Mouse (Mus musculus) G1E (cell line): Measurements from ENCODE around the gene Ring1. TPM values are rescaled to one million over a fixed set of nuclear protein-coding genes. Genes with fewer than 3 reads are reported as not detected.

Source experiments
- ATAC-seq: 2 replicates; pipeline ENCODE4 v1.8.0; 2016; ENCODE audit warnings: mild to moderate bottlenecking; ENCODE audit not compliant: insufficient number of reproducible peaks, poor library complexity, low FRiP score, severe bottlenecking; ENCODE audit errors: extremely low read depth
- DNase-seq: peaks from one replicate; pipeline ENCODE4 v3.0.0; 2012; ENCODE audit warnings: low spot score
- H3K27me3 ChIP-seq: 2 replicates; pipeline ENCODE4 v1.6.1; 2012; ENCODE audit warnings: mild to moderate bottlenecking, low read length, inconsistent platforms; ENCODE audit not compliant: insufficient read depth
- H3K36me3 ChIP-seq: replicated peaks from 2 replicates; pipeline ENCODE3; 2012; ENCODE audit warnings: mild to moderate bottlenecking, inconsistent platforms
- H3K4me1 ChIP-seq: 2 replicates; pipeline ENCODE4 v1.6.1; 2012; ENCODE audit warnings: low read depth, low read length, inconsistent platforms, mixed read lengths; ENCODE audit not compliant: insufficient read depth
- H3K4me3 ChIP-seq: 2 replicates; pipeline ENCODE4 v1.5.1; 2012; ENCODE audit warnings: low read depth, mild to moderate bottlenecking, inconsistent platforms, low read length, moderate library complexity, mixed read lengths
- H3K9me3 ChIP-seq: replicated peaks from 2 replicates; pipeline ENCODE4 v1.6.1; 2012; ENCODE audit warnings: inconsistent platforms
- CTCF ChIP-seq: IDR thresholded peaks from 2 replicates; pipeline ENCODE4 v1.5.1; 2012; ENCODE audit warnings: low read depth, low read length, inconsistent platforms, mixed read lengths
- GATA1 ChIP-seq: IDR thresholded peaks from 2 replicates; pipeline ENCODE4 v1.6.1; 2012; ENCODE audit warnings: borderline replicate concordance, low read length, inconsistent platforms, mixed read lengths
- GATA2 ChIP-seq: IDR thresholded peaks from 2 replicates; pipeline ENCODE4 v1.6.1; 2012; ENCODE audit warnings: low read depth, low read length, inconsistent platforms, borderline replicate concordance
- POLR2AphosphoS5 ChIP-seq: IDR thresholded peaks from 2 replicates; pipeline ENCODE4 v1.6.1; 2012; ENCODE audit warnings: low read depth, low read length, inconsistent platforms; ENCODE audit not compliant: insufficient replicate concordance
- TAL1 ChIP-seq: conservative IDR thresholded peaks from 2 replicates; pipeline ENCODE4 v1.6.1; 2012; ENCODE audit warnings: low read depth, low read length, inconsistent platforms, mixed read lengths
- polyA plus RNA-seq: library from polyadenylated mRNA; stranded (reverse); fragments of >175 nt; gene quantifications from 2 replicates; pipeline ENCODE4 v1.2.3, GENCODE M21; 2012
- total RNA-seq, 2 experiments: library from RNA; stranded (forward) in 1 of 2; stranded (reverse) in 1 of 2; fragments of 200-1000 nt in 1 of 2; fragments of >200 nt in 1 of 2; fragmentation: Nextera tagmentation in 1 of 2; gene quantifications; 2 replicates each; pipeline ENCODE4 v1.2.3; 2014 to 2017

Gene Ring1
- total and polyA plus RNA-seq, 3 experiments: 8.4 to 46.4 (median 10.9) TPM

DNA sequence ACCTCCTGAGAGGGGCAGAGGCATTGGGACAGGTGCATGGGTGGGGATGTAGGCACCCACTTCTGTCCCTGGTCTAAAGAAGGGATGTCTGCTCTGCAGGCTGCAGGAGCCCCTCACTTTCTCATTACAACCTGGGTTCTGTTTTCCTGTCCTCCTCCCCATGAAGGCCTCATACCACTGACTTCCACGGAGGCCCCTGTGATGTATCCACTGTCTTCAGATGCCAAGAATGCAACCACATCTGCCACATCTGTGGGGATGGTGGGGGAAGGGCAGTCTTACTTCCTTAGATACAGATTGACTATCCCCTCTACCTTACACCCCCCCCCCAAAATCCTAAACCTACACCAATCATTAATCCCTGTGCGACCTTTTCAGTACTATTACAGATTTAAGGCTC lies 1.7 kb upstream of the Ring1 start:
- no peaks in the 10 kb centered on the region for H3K27me3 ChIP-seq
- peaks cover 72% of the 10 kb centered on the region for H3K36me3 ChIP-seq
- H3K4me1 ChIP-seq: peaks cover 75% of the 10 kb centered on the region
- H3K4me3 ChIP-seq: peak overlapping the region; percentile 83; the same call in 1 of the 2 replicates
- DNase-seq (peak; percentile 15), ATAC-seq (no peak)
- TF ChIP-seq TAL1: no peak
- TF ChIP-seq GATA1: no peak
- no peak for TF ChIP-seq CTCF
- TF ChIP-seq POLR2AphosphoS5: no peak
- TF ChIP-seq GATA2: no peak
- peaks cover 16% of the 10 kb centered on the region for H3K9me3 ChIP-seq

DNA sequence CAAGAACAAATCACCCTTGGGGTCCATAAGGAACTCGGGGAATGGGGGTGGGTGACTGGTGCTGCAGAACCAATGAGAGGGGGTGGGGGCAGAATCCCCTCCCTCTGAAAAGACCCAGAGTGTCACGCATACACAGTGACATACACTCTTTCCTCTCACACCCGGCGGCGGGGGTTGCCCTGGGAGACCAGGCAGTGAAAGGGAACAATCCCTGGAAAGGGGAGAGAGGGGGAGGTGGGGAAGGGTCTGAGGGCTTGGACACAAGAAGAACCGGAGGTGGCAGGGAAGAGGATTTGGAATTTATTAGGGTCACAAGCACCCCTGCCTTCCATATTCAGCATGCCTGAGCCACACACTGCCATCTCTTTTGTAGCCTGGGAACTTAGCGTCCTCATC lies 1.3 kb upstream of the Ring1 start:
- Histone ChIP-seq H3K4me1 (peaks cover 72% of the 10 kb centered on the region), H3K36me3 (peaks cover 75% of the 10 kb centered on the region), H3K4me3 (peak overlapping the region; percentile 83; the same call in 1 of the 2 replicates), H3K27me3 (no peaks in the 10 kb centered on the region), H3K9me3 (peaks cover 21% of the 10 kb centered on the region)
- DNase-seq (peak; percentile 1), ATAC-seq (no peak)
- TF ChIP-seq GATA2 (no peak), GATA1 (no peak), CTCF (no peak)

DNA sequence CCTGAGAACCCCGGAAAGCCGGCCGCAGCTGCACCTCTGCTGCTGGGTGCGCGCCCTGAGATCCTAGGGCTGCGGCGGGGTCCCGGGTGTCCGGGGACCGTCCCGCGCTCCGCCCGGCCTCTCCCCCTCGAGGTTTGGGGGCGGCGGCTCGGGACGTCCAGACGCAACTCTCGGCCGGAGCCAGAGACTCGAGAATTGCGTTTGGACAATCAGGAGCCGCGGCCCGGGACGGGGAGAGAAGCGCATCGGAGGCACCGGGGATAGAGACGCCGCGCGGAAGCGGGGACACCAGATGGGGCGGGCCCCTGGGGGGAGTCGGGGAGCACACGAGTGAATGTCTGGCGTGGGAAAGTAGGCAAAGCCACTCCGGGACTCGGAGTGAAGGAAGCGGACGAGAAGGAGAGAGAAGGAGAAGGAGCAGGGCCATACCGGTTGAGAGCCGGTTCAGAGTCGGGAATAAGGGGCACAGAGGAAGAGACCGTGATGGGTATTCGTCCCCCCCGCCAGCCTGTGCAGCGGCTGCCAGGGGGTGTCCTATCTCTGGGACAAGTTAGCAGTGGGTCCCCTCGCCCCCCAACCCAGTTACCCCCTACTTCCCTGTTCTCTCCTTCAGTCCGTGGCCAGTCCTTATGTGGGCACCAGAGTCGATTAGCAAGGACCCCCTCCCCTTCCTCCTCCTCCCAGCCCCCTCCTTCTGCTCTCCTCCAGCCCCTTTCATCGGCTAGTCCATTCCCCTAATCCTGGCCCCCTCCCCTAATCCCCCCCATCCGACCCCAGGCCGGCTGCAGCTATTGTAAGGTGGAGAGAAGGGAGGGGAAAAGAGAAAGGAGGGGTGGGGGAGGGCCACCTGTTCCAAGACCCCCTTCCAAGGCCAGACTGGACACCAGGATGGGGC lies 628 bp upstream of the Ring1 start:
- peaks cover 66% of the 10 kb centered on the region for H3K4me1 ChIP-seq
- H3K4me3 ChIP-seq: peak overlapping the region; percentile 83
- DNase-seq (peak; percentile 70), ATAC-seq (no peak)
- H3K27me3 ChIP-seq: no peaks in the 10 kb centered on the region
- peaks cover 73% of the 10 kb centered on the region for H3K36me3 ChIP-seq
- H3K9me3 ChIP-seq: peaks cover 25% of the 10 kb centered on the region
- TF ChIP-seq GATA1: no peak
- no peak for TF ChIP-seq TAL1
- TF ChIP-seq CTCF: no peak

DNA sequence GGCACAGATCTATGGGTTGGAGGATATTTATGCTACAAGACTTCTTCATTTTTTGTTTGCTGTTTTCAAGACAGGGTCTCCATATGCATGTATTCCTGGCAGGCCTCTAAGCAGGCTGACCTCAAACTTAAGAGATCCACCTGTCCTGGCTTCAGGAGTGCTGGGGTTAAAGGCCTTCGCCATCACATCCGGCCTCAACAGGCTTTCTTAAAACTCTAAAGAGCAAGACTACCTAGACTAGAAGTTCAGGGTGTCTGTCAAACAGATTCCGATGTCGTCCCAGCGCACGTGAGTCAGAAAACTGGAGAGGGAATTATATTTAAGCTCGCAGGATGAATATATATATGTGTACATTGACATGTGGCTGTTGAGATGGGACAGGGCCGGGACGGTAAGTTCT lies 802 bp downstream of the Ring1 start:
- peak overlapping the region; percentile 83 for H3K4me3 ChIP-seq
- no peaks in the 10 kb centered on the region for H3K27me3 ChIP-seq
- DNase-seq (no peak), ATAC-seq (no peak)
- H3K9me3 ChIP-seq: peaks cover 36% of the 10 kb centered on the region
- H3K4me1 ChIP-seq: peaks cover 51% of the 10 kb centered on the region
- TF ChIP-seq TAL1 (no peak), POLR2AphosphoS5 (no peak), GATA1 (no peak), CTCF (no peak), GATA2 (no peak)
- peaks cover 61% of the 10 kb centered on the region for H3K36me3 ChIP-seq

DNA sequence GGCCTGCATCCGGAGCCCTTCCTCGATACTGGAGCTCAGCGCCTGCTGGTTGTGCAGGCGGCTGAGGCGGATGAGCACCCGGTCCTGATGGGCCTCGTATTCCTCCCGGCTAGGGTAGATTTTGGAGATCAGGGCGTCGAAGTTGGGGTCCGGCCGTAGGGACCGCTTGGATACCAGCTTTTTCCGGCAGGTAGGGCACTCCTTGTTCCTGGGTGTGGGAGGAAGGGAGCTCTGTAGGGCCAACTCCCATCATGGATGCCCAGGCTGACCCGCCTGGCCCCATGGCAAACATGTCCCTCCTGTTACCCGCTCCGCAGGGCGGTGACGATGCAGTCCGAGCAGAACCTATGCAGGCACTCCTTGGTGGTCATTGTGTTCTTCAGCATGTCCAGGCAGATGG lies 1.5 kb downstream of the Ring1 start:
- Histone ChIP-seq H3K9me3 (peaks cover 36% of the 10 kb centered on the region), H3K4me1 (peaks cover 44% of the 10 kb centered on the region), H3K27me3 (no peaks in the 10 kb centered on the region), H3K36me3 (peaks cover 54% of the 10 kb centered on the region), H3K4me3 (no peak overlapping the region; the same call in 1 of the 2 replicates)
- no peak for TF ChIP-seq GATA1
- no peak for TF ChIP-seq CTCF
- TF ChIP-seq POLR2AphosphoS5: no peak
- TF ChIP-seq GATA2: no peak
- TF ChIP-seq TAL1: no peak
- ATAC-seq (no peak), DNase-seq (no peak)

DNA sequence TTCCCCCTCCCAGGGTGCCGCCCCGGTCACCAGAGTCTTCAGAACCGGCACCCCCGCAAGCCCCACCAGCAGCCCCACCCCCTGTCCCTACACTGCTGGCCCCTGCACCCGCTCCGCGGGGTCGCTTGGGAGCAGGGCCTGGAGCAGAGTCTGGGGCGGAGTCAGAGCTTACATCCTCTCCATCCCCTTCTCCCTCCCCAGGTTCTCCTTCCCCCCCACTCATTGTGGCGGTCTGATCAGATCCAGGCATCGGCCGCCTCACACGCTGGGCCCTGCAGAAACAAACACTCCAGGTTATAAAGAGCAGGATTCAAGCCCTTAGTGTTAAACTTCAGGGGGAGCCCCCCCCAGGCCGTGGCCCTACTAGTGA lies 2.1 kb downstream of the Ring1 start:
- DNase-seq: no peak
- TF ChIP-seq TAL1 (no peak), CTCF (no peak), GATA2 (no peak), POLR2AphosphoS5 (no peak), GATA1 (no peak)
- H3K9me3 ChIP-seq: peaks cover 36% of the 10 kb centered on the region
- H3K27me3 ChIP-seq: no peaks in the 10 kb centered on the region
- peaks cover 39% of the 10 kb centered on the region for H3K4me1 ChIP-seq
- peaks cover 53% of the 10 kb centered on the region for H3K36me3 ChIP-seq
- ATAC-seq: no peak
- H3K4me3 ChIP-seq: no peak overlapping the region; the same call in 1 of the 2 replicates
